Mouse (Mus musculus) cerebellum, adult 2 months (tissue): ENCODE results near the gene Hyou1. TPM values are rescaled to one million over a fixed set of nuclear protein-coding genes. Genes with fewer than 3 reads are reported as not detected.
"Not testable (repeated sequence)": the region's sequence is repeated elsewhere in the genome, so short reads cannot be mapped to it uniquely, and the experiment has no call there.

Experiments
- DNase-seq, 2 experiments: peaks; one replicate each; pipeline ENCODE4 v3.0.0; 2021
- H3K27ac ChIP-seq: fragments of 200-500 bp; 2 replicates; pipeline ENCODE4 v1.5.1; 2012; ENCODE audit warnings: low read length, control low read depth, inconsistent platforms; ENCODE audit not compliant: insufficient read depth
- H3K27me3 ChIP-seq: fragments of 200-500 bp; 2 replicates; pipeline ENCODE4 v1.6.1; 2012; ENCODE audit warnings: inconsistent platforms, mild to moderate bottlenecking, low read length, moderate library complexity; ENCODE audit not compliant: control insufficient read depth, insufficient read depth
- H3K4me1 ChIP-seq: fragments of 200-500 bp; 2 replicates; pipeline ENCODE4 v1.6.1; 2011; ENCODE audit warnings: low read length; ENCODE audit not compliant: control insufficient read depth, insufficient read depth
- H3K4me3 ChIP-seq: fragments of 200-500 bp; replicated peaks from 2 replicates; pipeline ENCODE3; 2011; ENCODE audit warnings: mild to moderate bottlenecking, low read depth, low read length, control low read depth; ENCODE audit not compliant: insufficient read depth
- CTCF ChIP-seq: fragments of 200-500 bp; IDR thresholded peaks from 2 replicates; pipeline ENCODE4 v1.5.1; 2011; ENCODE audit warnings: low read depth, mild to moderate bottlenecking, control low read depth, low read length, moderate library complexity, borderline replicate concordance; ENCODE audit not compliant: insufficient read depth
- POLR2A ChIP-seq: fragments of 200-500 bp; IDR thresholded peaks from 2 replicates; pipeline ENCODE4 v1.6.1; 2011; ENCODE audit warnings: low read length, control low read depth, borderline replicate concordance; ENCODE audit not compliant: insufficient read depth
- WGBS: fragments of 180-500 bp; shearing (Covaris S2); methylation state at CpG from one replicate; pipeline ENCODE4 v1.1.7; 2018; 5-methylcytosine and 5-hydroxymethylcytosine counted together
- polyA plus RNA-seq: library from polyadenylated mRNA; depleted of rRNA; stranded (reverse); fragments of >200 nt; gene quantifications from 2 replicates; pipeline ENCODE4 v1.2.3, GENCODE M21; 2012

The Hyou1 gene
- polyA plus RNA-seq, 1 experiment: 55.0 TPM

GRCm38 (mm10) chr9:44411601-44412130 lies 32.4 kb downstream of the Hyou1 start:
- Histone ChIP-seq H3K27me3 (no peaks in the 10 kb centered on the region), H3K4me3 (no peak overlapping the region), H3K27ac (no peak overlapping the region), H3K4me1 (no peaks in the 10 kb centered on the region)
- TF ChIP-seq POLR2A (no peak), CTCF (no peak)
- DNase-seq: no peak
- WGBS: 81% methylated on average over 1 of the region's 1 CpGs

GRCm38 (mm10) chr9:44412306-44412705 lies 33.0 kb downstream of the Hyou1 start:
- no peak overlapping the region for H3K4me3 ChIP-seq
- no peak for TF ChIP-seq POLR2A
- no peak for TF ChIP-seq CTCF
- DNase-seq: no peak
- 88% methylated on average over 4 of the region's 4 CpGs for WGBS
- no peaks in the 10 kb centered on the region for H3K4me1 ChIP-seq
- H3K27me3 ChIP-seq: no peaks in the 10 kb centered on the region
- no peak overlapping the region for H3K27ac ChIP-seq

GRCm38 (mm10) chr9:44412781-44413180 lies 33.5 kb downstream of the Hyou1 start:
- no peaks in the 10 kb centered on the region for H3K27me3 ChIP-seq
- DNase-seq: peak in 1 of 2 experiments; percentile 16
- no peak overlapping the region for H3K27ac ChIP-seq
- 90% methylated on average over 2 of the region's 2 CpGs for WGBS
- TF ChIP-seq CTCF: no peak
- no peaks in the 10 kb centered on the region for H3K4me1 ChIP-seq
- no peak overlapping the region for H3K4me3 ChIP-seq

GRCm38 (mm10) chr9:44417156-44417891 lies 38.0 kb downstream of the Hyou1 start:
- Histone ChIP-seq H3K27me3 (no peaks in the 10 kb centered on the region), H3K27ac (0 out of 2 replicates have a peak overlapping the region, but pooled peaks have one; percentile 14), H3K4me3 (peak overlapping the region; percentile 99), H3K4me1 (no peaks in the 10 kb centered on the region)
- WGBS: 6% methylated on average over 26 of the region's 26 CpGs
- TF ChIP-seq CTCF: no peak
- TF ChIP-seq POLR2A: no peak
- peak in 1 of 2 experiments; percentile 10 for DNase-seq

GRCm38 (mm10) chr9:44417892-44418363 lies 38.6 kb downstream of the Hyou1 start:
- TF ChIP-seq CTCF (peak; percentile 72), POLR2A (peak; percentile 85)
- WGBS: under 1% methylated on average over 38 of the region's 38 CpGs
- Histone ChIP-seq H3K4me1 (no peaks in the 10 kb centered on the region), H3K27ac (peak overlapping the region; percentile 90), H3K4me3 (peak overlapping the region; percentile 99), H3K27me3 (no peaks in the 10 kb centered on the region)
- DNase-seq: peak; percentile 93 to 97

GRCm38 (mm10) chr9:44418519-44419385 lies 39.5 kb downstream of the Hyou1 start, which contains the start of gene Ccdc84:
Gene Ccdc84, minus strand, starts transcription at chr9:44418569.
- 59% methylated on average over 14 of the region's 14 CpGs for WGBS
- TF ChIP-seq POLR2A (no peak), CTCF (no peak)

GRCm38 (mm10) chr9:44419730-44420129 lies 40.4 kb downstream of the Hyou1 start:
- WGBS: 93% methylated on average over 9 of the region's 9 CpGs
- DNase-seq, H3K27ac ChIP-seq, H3K4me3 ChIP-seq, H3K27me3 ChIP-seq, H3K4me1 ChIP-seq: not testable (repeated sequence)

More at GRCm38 (mm10) chr9:44418519-44419385, 39.5 kb downstream of the Hyou1 start, which contains the start of gene Ccdc84:
- DNase-seq: peak; percentile 20 to 60
- Histone ChIP-seq H3K4me3 (peak within 1 kb of the TSS; percentile 99), H3K27ac (peak within 1 kb of the TSS; percentile 90), H3K4me1 (no peaks in the 10 kb centered on the region), H3K27me3 (no peaks in the 10 kb centered on the region)
